Mouse (Mus musculus) CD4-positive helper T cell, adult 2 months (primary cell): Measurements from ENCODE around the gene Gfral.
"Not testable (repeated sequence)": the region's sequence is repeated elsewhere in the genome, so short reads cannot be mapped to it uniquely, and the experiment has no call there.

ENCODE experiments used
- DNase-seq: peaks from one replicate; pipeline ENCODE4 v3.0.0-alpha.2; 2012; ENCODE audit warnings: low read depth, missing footprints, low spot score

Gfral gene

GRCm38 (mm10) chr9:76124249-76124648, 89.2 kb downstream of the Gfral start:
- DNase-seq = no peak

GRCm38 (mm10) chr9:76122888-76123287, 90.6 kb downstream of the Gfral start:
- DNase-seq = not testable (repeated sequence)
